11 mouse cellular contexts compared by ENCODE assay signal in the genomic region with DNA sequence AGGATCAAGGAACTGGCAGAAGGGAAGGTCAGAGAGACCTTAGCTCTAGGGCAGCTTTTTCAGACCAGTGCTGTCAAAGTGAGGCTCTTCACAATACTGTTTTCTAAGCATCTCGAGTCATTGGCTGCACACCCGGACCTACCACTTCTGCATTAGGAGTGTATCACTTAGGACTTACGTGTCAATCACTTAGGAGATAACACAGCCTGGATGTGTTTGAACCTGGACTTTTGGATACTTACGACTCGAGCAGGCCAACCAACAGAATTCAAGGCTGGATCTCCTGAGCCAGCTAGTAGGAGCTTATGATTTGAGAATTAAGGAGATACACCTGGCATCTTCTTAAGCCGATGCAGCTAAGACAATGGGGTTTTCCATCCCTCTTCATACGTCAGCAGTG.
"Had no signal": no experiment of that assay in that cellular context is flagged by ENCODE, and none has a peak within 500 bp of the region (broad histone marks: within the 10 kb centered on the region; RNA-seq: fewer than 3 reads in every experiment).

No protein-coding gene starts in this region.

- DNase-seq: lung, embryonic 14.5 days; lung, postnatal 10 days; lung, postnatal 4 days; retina, postnatal 1 day; right cerebral cortex, adult 18-20 months; right cerebral cortex, postnatal 25 days; right cerebral cortex, postnatal 4 days; spleen, adult 18-20 months; thymus, adult 18-20 months; thymus, postnatal 14 days; thymus, postnatal 36 days had no signal
